Mouse (Mus musculus): ENCODE results near the gene Dusp1. TPM values are rescaled to one million over a fixed set of nuclear protein-coding genes. Genes with fewer than 3 reads are reported as not detected.

Gene Dusp1
- polyA plus RNA-seq, 1 experiment, result 19.7 TPM

DNA sequence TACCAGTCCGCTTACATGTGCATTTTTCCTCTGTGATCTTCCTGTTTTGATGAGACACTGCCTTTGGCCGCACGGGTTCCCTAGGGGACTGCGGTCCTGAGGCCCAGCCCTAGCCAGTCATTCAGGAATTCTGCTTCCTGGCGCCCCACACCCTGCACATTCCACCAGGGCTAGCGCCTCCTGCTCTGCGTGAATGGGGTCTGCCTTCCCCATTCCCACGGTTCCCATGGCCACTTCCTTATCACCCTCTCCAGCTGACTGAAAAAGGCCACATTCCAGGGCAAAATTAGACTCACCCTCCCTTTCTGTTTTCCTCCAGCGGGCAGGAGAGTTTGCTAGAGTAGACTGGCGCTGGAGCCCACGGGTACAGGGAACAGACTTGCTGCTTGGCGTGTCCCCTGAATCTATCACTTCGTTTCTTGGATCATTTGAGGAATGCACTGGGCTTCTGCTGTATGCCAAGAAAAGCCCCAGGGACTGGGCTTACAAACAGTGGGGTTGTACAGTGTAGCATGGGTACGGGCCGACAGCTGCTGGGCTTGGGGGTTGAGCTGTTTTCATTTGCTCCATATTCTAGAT, 22.7 kb upstream of the Dusp1 start:
- Histone ChIP-seq H3K36me3 (ENCODE audit: control insufficient read depth, insufficient read depth, low read length) (no peaks in the 10 kb centered on the region), H3K4me3 (ENCODE audit: control insufficient read depth, low read depth, low read length) (no peak overlapping the region), H3K27me3 (ENCODE audit: control insufficient read depth, insufficient read depth, low read length) (no peaks in the 10 kb centered on the region), H3K4me1 (ENCODE audit: control insufficient read depth, insufficient read depth, low read length) (peaks cover 10% of the 10 kb centered on the region), H3K27ac (ENCODE audit: control insufficient read depth, insufficient read depth, low read depth, low read length) (peak overlapping the region; percentile 58)
- TF ChIP-seq POLR2A (IDR thresholded peaks at IDR 0.05; ENCODE audit: control insufficient read depth, low read depth, low read length) (no peak), CTCF (IDR thresholded peaks at IDR 0.05; ENCODE audit: control insufficient read depth, insufficient read depth, insufficient replicate concordance, low read depth, low read length) (no peak)

DNA sequence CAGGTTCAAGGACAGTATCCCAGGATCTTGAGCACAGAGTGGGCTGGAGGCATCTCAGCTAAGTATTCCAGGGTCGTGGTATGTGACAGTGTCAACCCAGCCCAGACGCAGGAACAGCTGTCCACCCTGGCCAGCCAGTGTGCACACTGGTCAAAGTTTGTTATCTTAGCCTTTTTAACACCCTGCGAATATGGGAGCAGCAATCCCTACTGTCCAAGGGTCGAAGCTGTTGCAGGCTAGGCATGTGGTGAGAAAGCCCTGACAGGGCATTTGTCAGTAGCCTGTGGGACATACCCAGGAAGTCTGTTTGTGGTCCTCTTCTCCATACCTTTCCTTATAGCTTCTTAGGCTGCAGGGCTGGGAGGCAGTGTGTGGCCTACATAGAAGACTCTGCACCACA, 22.1 kb upstream of the Dusp1 start:
- H3K36me3 ChIP-seq (ENCODE audit: control insufficient read depth, insufficient read depth, low read length), result no peaks in the 10 kb centered on the region
- H3K27me3 ChIP-seq (ENCODE audit: control insufficient read depth, insufficient read depth, low read length), result no peaks in the 10 kb centered on the region
- peaks cover 10% of the 10 kb centered on the region for H3K4me1 ChIP-seq (ENCODE audit: control insufficient read depth, insufficient read depth, low read length)
- no peak overlapping the region for H3K4me3 ChIP-seq (ENCODE audit: control insufficient read depth, low read depth, low read length)
- no peak for TF ChIP-seq CTCF (IDR thresholded peaks at IDR 0.05; ENCODE audit: control insufficient read depth, insufficient read depth, insufficient replicate concordance, low read depth, low read length)
- no peak for TF ChIP-seq POLR2A (IDR thresholded peaks at IDR 0.05; ENCODE audit: control insufficient read depth, low read depth, low read length)
- peak overlapping the region; percentile 58 for H3K27ac ChIP-seq (ENCODE audit: control insufficient read depth, insufficient read depth, low read depth, low read length)

DNA sequence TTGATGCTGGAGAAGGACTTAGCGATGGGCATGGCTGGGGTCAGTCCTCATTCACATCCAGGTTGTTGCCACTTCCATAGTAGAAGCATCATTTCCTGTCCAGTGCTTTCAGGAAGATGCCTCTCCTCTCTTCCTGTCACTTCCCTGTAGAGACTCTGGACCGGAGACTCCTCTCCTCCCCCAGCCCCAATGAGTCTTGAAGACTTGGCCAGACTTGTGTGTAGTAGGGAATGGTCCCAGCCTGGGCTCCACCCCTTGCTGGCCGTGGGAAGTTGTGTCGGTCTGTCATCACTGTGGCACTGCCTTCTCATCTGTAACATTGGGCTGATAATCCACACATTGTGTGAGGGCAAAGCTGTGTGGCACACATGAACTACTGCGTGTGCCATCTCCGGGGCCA, 21.7 kb upstream of the Dusp1 start:
- Histone ChIP-seq H3K36me3 (ENCODE audit: control insufficient read depth, insufficient read depth, low read length) (no peaks in the 10 kb centered on the region), H3K4me3 (ENCODE audit: control insufficient read depth, low read depth, low read length) (no peak overlapping the region), H3K27me3 (ENCODE audit: control insufficient read depth, insufficient read depth, low read length) (no peaks in the 10 kb centered on the region), H3K27ac (ENCODE audit: control insufficient read depth, insufficient read depth, low read depth, low read length) (no peak overlapping the region), H3K4me1 (ENCODE audit: control insufficient read depth, insufficient read depth, low read length) (peaks cover 10% of the 10 kb centered on the region)
- TF ChIP-seq CTCF (IDR thresholded peaks at IDR 0.05; ENCODE audit: control insufficient read depth, insufficient read depth, insufficient replicate concordance, low read depth, low read length) (no peak), POLR2A (IDR thresholded peaks at IDR 0.05; ENCODE audit: control insufficient read depth, low read depth, low read length) (no peak)

DNA sequence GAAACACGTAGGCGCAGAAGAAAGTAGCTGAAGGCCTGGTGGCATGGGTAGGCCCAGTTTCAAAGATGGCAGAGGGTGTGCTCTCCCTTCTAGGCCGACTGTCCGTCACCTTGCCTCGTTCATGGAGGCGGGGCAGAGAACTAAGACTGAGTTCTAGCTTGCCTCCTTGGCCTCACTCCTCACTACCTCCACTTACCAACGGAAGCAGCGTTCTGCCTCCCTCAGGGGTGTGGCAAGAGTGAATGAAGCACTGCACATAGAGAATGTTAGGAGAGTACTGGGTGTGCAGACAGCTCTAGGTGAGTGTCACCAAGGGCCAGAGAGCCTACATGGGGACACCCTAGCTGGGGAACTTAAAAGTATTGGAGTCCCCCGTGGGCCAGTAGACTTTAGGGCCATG, 21.1 kb upstream of the Dusp1 start:
- no peaks in the 10 kb centered on the region for H3K27me3 ChIP-seq (ENCODE audit: control insufficient read depth, insufficient read depth, low read length)
- no peak for TF ChIP-seq POLR2A (IDR thresholded peaks at IDR 0.05; ENCODE audit: control insufficient read depth, low read depth, low read length)
- no peak for TF ChIP-seq CTCF (IDR thresholded peaks at IDR 0.05; ENCODE audit: control insufficient read depth, insufficient read depth, insufficient replicate concordance, low read depth, low read length)
- no peaks in the 10 kb centered on the region for H3K36me3 ChIP-seq (ENCODE audit: control insufficient read depth, insufficient read depth, low read length)
- peaks cover 10% of the 10 kb centered on the region for H3K4me1 ChIP-seq (ENCODE audit: control insufficient read depth, insufficient read depth, low read length)
- no peak overlapping the region for H3K4me3 ChIP-seq (ENCODE audit: control insufficient read depth, low read depth, low read length)
- 0 out of 2 replicates have a peak overlapping the region, but pooled peaks have one; percentile 1 for H3K27ac ChIP-seq (ENCODE audit: control insufficient read depth, insufficient read depth, low read depth, low read length)

DNA sequence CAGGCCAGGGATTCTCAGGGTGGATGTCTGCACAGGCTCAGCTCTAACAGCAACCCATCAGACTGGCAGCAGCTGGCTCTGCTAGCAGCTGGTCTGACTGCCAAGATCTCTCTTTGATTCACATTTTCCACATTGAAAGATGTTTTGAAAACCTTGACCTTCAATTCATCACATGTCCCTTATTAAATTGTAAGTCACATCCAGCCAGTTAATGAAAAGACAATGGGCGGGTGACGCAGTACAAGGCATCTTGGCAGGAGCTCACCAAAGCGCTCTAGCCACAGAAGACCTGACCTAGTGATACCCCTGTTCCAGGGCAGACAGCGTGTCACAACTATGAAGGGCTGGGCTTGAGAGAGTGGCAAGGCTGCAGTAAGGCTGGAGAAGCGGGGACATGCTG, 20.4 kb upstream of the Dusp1 start:
- TF ChIP-seq POLR2A (IDR thresholded peaks at IDR 0.05; ENCODE audit: control insufficient read depth, low read depth, low read length) (no peak), CTCF (IDR thresholded peaks at IDR 0.05; ENCODE audit: control insufficient read depth, insufficient read depth, insufficient replicate concordance, low read depth, low read length) (no peak)
- Histone ChIP-seq H3K36me3 (ENCODE audit: control insufficient read depth, insufficient read depth, low read length) (no peaks in the 10 kb centered on the region), H3K4me1 (ENCODE audit: control insufficient read depth, insufficient read depth, low read length) (peaks cover 10% of the 10 kb centered on the region), H3K27me3 (ENCODE audit: control insufficient read depth, insufficient read depth, low read length) (no peaks in the 10 kb centered on the region), H3K4me3 (ENCODE audit: control insufficient read depth, low read depth, low read length) (no peak overlapping the region), H3K27ac (ENCODE audit: control insufficient read depth, insufficient read depth, low read depth, low read length) (no peak overlapping the region)

DNA sequence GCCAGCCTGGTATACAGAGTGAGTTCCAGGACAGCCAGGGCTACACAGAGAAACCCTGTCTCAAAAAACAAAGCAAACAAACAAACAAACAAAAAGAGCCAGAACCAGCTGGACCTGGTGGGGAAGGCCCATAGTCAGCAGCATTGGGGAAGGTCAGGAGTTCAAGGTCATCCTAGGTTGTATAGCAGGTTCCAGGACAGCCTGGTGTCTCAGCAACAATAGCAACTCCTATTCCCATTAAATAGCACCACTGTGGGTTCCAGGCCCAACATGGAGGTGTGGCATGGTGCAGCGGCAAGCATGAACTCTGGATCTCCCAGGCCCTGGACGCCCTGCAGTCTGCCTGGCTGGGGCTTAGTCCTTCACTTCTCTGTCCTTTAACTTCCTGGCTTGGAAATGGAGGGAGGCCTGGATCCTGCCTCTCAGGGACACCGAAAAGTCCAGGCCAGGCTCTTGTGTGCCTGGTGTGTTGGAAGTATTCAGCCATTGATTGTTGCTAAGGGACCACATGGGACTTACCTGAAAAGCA, 19.0 kb upstream of the Dusp1 start:
- no peaks in the 10 kb centered on the region for H3K27me3 ChIP-seq (ENCODE audit: control insufficient read depth, insufficient read depth, low read length)
- peaks cover 10% of the 10 kb centered on the region for H3K4me1 ChIP-seq (ENCODE audit: control insufficient read depth, insufficient read depth, low read length)
- no peaks in the 10 kb centered on the region for H3K36me3 ChIP-seq (ENCODE audit: control insufficient read depth, insufficient read depth, low read length)
- no peak overlapping the region for H3K27ac ChIP-seq (ENCODE audit: control insufficient read depth, insufficient read depth, low read depth, low read length)
- TF ChIP-seq CTCF (IDR thresholded peaks at IDR 0.05; ENCODE audit: control insufficient read depth, insufficient read depth, insufficient replicate concordance, low read depth, low read length) (no peak), POLR2A (IDR thresholded peaks at IDR 0.05; ENCODE audit: control insufficient read depth, low read depth, low read length) (no peak)
- no peak overlapping the region for H3K4me3 ChIP-seq (ENCODE audit: control insufficient read depth, low read depth, low read length)

DNA sequence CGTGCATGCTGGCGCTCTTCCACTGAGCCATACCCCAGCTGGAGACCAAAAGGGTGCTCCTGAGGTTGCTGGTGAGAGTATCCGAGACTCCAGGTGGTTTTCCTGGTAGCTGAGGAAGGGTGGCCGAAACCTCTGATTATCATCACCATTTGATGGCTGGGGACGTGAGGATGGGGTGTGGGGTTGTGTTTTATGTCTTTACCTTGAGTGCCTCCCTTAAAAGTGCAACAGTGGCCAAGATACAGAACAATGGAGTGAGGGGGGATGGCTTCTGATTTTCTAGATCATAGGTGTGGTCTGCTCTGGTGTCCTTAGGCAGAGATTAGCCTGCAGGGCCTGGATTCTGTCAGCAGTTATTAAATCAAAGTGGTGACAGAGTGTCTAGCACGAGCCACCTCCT, 17.5 kb upstream of the Dusp1 start:
- H3K27ac ChIP-seq (ENCODE audit: control insufficient read depth, insufficient read depth, low read depth, low read length), result no peak overlapping the region
- H3K4me3 ChIP-seq (ENCODE audit: control insufficient read depth, low read depth, low read length), result no peak overlapping the region
- peaks cover 8% of the 10 kb centered on the region for H3K4me1 ChIP-seq (ENCODE audit: control insufficient read depth, insufficient read depth, low read length)
- TF ChIP-seq CTCF (IDR thresholded peaks at IDR 0.05; ENCODE audit: control insufficient read depth, insufficient read depth, insufficient replicate concordance, low read depth, low read length), result no peak
- TF ChIP-seq POLR2A (IDR thresholded peaks at IDR 0.05; ENCODE audit: control insufficient read depth, low read depth, low read length), result no peak
- H3K36me3 ChIP-seq (ENCODE audit: control insufficient read depth, insufficient read depth, low read length), result no peaks in the 10 kb centered on the region
- H3K27me3 ChIP-seq (ENCODE audit: control insufficient read depth, insufficient read depth, low read length), result no peaks in the 10 kb centered on the region
